Comparison of ENCODE assay signal across 20 mouse cellular contexts in the genomic region with DNA sequence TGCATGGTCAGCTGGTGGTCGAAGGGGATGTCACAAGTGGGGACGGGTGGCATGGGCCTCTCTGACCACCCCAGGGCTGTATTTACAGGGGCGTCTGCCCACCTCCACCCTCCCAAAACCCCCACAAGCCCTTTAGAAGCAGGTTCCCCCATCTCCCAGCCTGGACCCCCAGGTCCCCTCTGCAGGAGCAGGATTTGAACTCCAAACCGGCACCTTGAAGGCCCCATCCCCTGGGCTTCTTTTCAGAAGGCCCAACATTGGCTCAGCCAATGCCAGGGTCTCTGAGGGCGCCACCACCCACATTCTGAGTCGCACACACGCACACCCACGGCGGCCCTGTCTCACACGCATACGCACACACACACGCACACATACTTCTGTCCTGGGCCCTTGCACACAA. TPM values are rescaled to one million over a fixed set of nuclear protein-coding genes. Genes with fewer than 3 reads are reported as not detected.
DNase-seq lines count a peak whose midpoint lies in the region; ATAC-seq and TF ChIP-seq lines count a peak whose summit lies in the region.
"Had no signal": no experiment of that assay in that cellular context is flagged by ENCODE, and none has a peak within 500 bp of the region (broad histone marks: within the 10 kb centered on the region; RNA-seq: fewer than 3 reads in every experiment).

No protein-coding gene starts in this region.

- DNase-seq in cerebellum, adult 9-11 months: peak; percentile 35
- no peak for DNase-seq in cerebellum, postnatal 14 days
- no peak for DNase-seq in liver, adult 2 months (ENCODE audit: extremely low read depth, low read depth, low spot score)
- DNase-seq in embryo, embryonic 9.5 days (ENCODE audit: extremely low spot score): no peak
- DNase-seq: cerebellum, adult 2 months; cerebellum, postnatal 36 days; forebrain, postnatal 0 days; gastrocnemius, postnatal 14 days; kidney, adult 11 months had no signal

- H3K4me2 ChIP-seq in liver, embryonic 12.5 days: no peak overlapping the region

- H3K27me3 ChIP-seq in liver, adult 2 months (ENCODE audit: control insufficient read depth, insufficient read depth, low read length): no peaks in the 10 kb centered on the region
- peaks cover 70% of the 10 kb centered on the region for H3K27me3 ChIP-seq in liver, embryonic 12.5 days (replicated peaks)
- H3K27me3 ChIP-seq in ES-Bruce4 (ENCODE audit: control insufficient read depth, insufficient read depth, low read length, poor library complexity, severe bottlenecking): peaks cover 4% of the 10 kb centered on the region; the same call in 1 of the 2 replicates

- no peak for TF ChIP-seq POLR2A in liver, adult 2 months (IDR thresholded peaks at IDR 0.05; ENCODE audit: extremely low read depth, insufficient read depth, low read length)
- TF ChIP-seq POLR2A in ES-Bruce4 (IDR thresholded peaks at IDR 0.05; ENCODE audit: insufficient read depth, low read length): no peak

- H3K4me3 ChIP-seq in liver, adult 2 months (ENCODE audit: insufficient read depth, low read depth, low read length): peak overlapping the region; percentile 40
- no peak overlapping the region for H3K4me3 ChIP-seq in liver, embryonic 12.5 days
- peak overlapping the region; percentile 8; the same call in 1 of the 2 replicates for H3K4me3 ChIP-seq in ES-Bruce4 (ENCODE audit: low read depth, low read length)
- H3K4me3 ChIP-seq: forebrain, embryonic 13.5 days had no signal

- ATAC-seq in liver, embryonic 12.5 days: no peak
- ATAC-seq: activated CD4-positive, CD25-positive, alpha-beta regulatory T cell, adult 4 months; forebrain, embryonic 13.5 days; forebrain, postnatal 0 days; hindbrain, postnatal 0 days; Patski had no signal

- peaks cover 10% of the 10 kb centered on the region; the same call in 1 of the 2 replicates for H3K79me2 ChIP-seq in liver, adult 2 months (ENCODE audit: control insufficient read depth, insufficient read depth, low read length)

- H3K36me3 ChIP-seq in liver, adult 2 months (ENCODE audit: control insufficient read depth, insufficient read depth, low read length): no peaks in the 10 kb centered on the region
- peaks cover 7% of the 10 kb centered on the region; the same call in 1 of the 2 replicates for H3K36me3 ChIP-seq in liver, embryonic 12.5 days
- H3K36me3 ChIP-seq in ES-Bruce4 (ENCODE audit: control insufficient read depth, insufficient read depth, low read length, poor library complexity, severe bottlenecking): no peaks in the 10 kb centered on the region
- H3K36me3 ChIP-seq: embryonic facial prominence, embryonic 10.5 days had no signal

- peaks cover 7% of the 10 kb centered on the region for H3K9me3 ChIP-seq in liver, embryonic 12.5 days (replicated peaks)
- H3K9me3 ChIP-seq in ES-Bruce4 (replicated peaks; ENCODE audit: control insufficient read depth, insufficient read depth, low read length, poor library complexity, severe bottlenecking): no peaks in the 10 kb centered on the region

- TF ChIP-seq EP300 in ES-Bruce4 (IDR thresholded peaks at IDR 0.05; ENCODE audit: insufficient read depth, low read depth, low read length): no peak

- TF ChIP-seq CTCF in liver, adult 2 months (IDR thresholded peaks at IDR 0.05; ENCODE audit: low read depth, low read length): no peak
- TF ChIP-seq CTCF in ES-Bruce4 (IDR thresholded peaks at IDR 0.05; ENCODE audit: low read depth, low read length): no peak

- H3K4me1 ChIP-seq in liver, adult 2 months (ENCODE audit: control insufficient read depth, insufficient read depth, low read length): peaks cover 13% of the 10 kb centered on the region
- H3K4me1 ChIP-seq in liver, embryonic 12.5 days: peaks cover 22% of the 10 kb centered on the region
- no peaks in the 10 kb centered on the region for H3K4me1 ChIP-seq in ES-Bruce4 (ENCODE audit: control insufficient read depth, insufficient read depth, low read length)

- peak overlapping the region; percentile 45 for H3K9ac ChIP-seq in liver, adult 2 months (ENCODE audit: low read depth, low read length)
- H3K9ac ChIP-seq in liver, embryonic 12.5 days: no peak overlapping the region
- no peak overlapping the region for H3K9ac ChIP-seq in ES-Bruce4 (ENCODE audit: low read depth, poor library complexity, severe bottlenecking)
- H3K9ac ChIP-seq: forebrain, embryonic 13.5 days; forebrain, postnatal 0 days had no signal

- peak overlapping the region; percentile 50 for H3K27ac ChIP-seq in liver, adult 2 months (replicated peaks; ENCODE audit: insufficient read depth, low read depth, low read length)
- H3K27ac ChIP-seq in liver, embryonic 12.5 days: no peak overlapping the region
- H3K27ac ChIP-seq in ES-Bruce4 (ENCODE audit: insufficient read depth, low read length): no peak overlapping the region
- H3K27ac ChIP-seq: forebrain, embryonic 13.5 days; heart, embryonic 13.5 days; hindbrain, embryonic 12.5 days; hindbrain, postnatal 0 days had no signal

- 81% methylated on average over 12 of the region's 12 CpGs for WGBS in liver, adult 2 months
- 75% methylated on average over 12 of the region's 12 CpGs for WGBS in liver, embryonic 12.5 days (ENCODE audit: insufficient replicate concordance)

RNA-seq across cellular contexts. Expression of a gene that starts 1.4 kb away (rescaled TPM):
- total RNA-seq in liver, adult 2 months (2014; rRNA removed): 90.0 and 116 TPM in 2 replicates
- 543 and 600 TPM in 2 replicates for polyA plus RNA-seq in liver, adult 2 months (2012; rRNA removed)
- 0.27 and 0.48 TPM in 2 replicates for polyA plus RNA-seq in liver, embryonic 12.5 days (2016; fragmentation: Nextera tagmentation; extraction: Ambion mirVana)
- polyA plus RNA-seq in ES-Bruce4 (2011; ENCODE audit: insufficient read depth, insufficient read length, low read depth, missing spikeins): not detected in 2 replicates
- total RNA-seq: forebrain, postnatal 0 days; MEL had no signal
- polyA plus RNA-seq: forebrain, embryonic 13.5 days; heart, embryonic 13.5 days; intestine, embryonic 14.5 days had no signal

RNA-seq across cellular contexts. Expression of a gene that starts 5.8 kb away (rescaled TPM):
- 19.2 and 24.6 TPM in 2 replicates for total RNA-seq in liver, adult 2 months (2014; rRNA removed)
- 42.7 and 58.2 TPM in 2 replicates for polyA plus RNA-seq in liver, adult 2 months (2012; rRNA removed)
- polyA plus RNA-seq in liver, embryonic 12.5 days (2016; fragmentation: Nextera tagmentation; extraction: Ambion mirVana): 0.25 and 0.38 TPM in 2 replicates
- 0.90 and 1.0 TPM in 2 replicates for polyA plus RNA-seq in ES-Bruce4 (2011; ENCODE audit: insufficient read depth, insufficient read length, low read depth, missing spikeins)
- total RNA-seq: MEL had no signal
- polyA plus RNA-seq: activated CD4-positive, CD25-positive, alpha-beta regulatory T cell, adult 4 months had no signal

RNA-seq across cellular contexts. Expression of a gene that starts 13.6 kb away (rescaled TPM):
- total RNA-seq in liver, adult 2 months (2014; rRNA removed): 2.1 and 2.3 TPM in 2 replicates
- 1.8 and 2.8 TPM in 2 replicates for polyA plus RNA-seq in liver, adult 2 months (2012; rRNA removed)
- polyA plus RNA-seq in liver, embryonic 12.5 days (2016; fragmentation: Nextera tagmentation; extraction: Ambion mirVana): 0.05 and 0.06 TPM in 2 replicates
- 0.21 and 0.35 TPM in 2 replicates for polyA plus RNA-seq in ES-Bruce4 (2011; ENCODE audit: insufficient read depth, insufficient read length, low read depth, missing spikeins)

RNA-seq across cellular contexts. Expression of a gene that starts 17.0 kb away (rescaled TPM):
- total RNA-seq in liver, adult 2 months (2014; rRNA removed): 1.3 TPM in 2 replicates
- 2.7 and 3.9 TPM in 2 replicates for polyA plus RNA-seq in liver, adult 2 months (2012; rRNA removed)
- polyA plus RNA-seq in liver, embryonic 12.5 days (2016; fragmentation: Nextera tagmentation; extraction: Ambion mirVana): 1.5 and 1.7 TPM in 2 replicates
- 2.1 and 2.5 TPM in 2 replicates for polyA plus RNA-seq in ES-Bruce4 (2011; ENCODE audit: insufficient read depth, insufficient read length, low read depth, missing spikeins)
- polyA plus RNA-seq: activated CD4-positive, CD25-positive, alpha-beta regulatory T cell, adult 4 months had no signal

RNA-seq across cellular contexts. Expression of a gene that starts 39.1 kb away (rescaled TPM):
- total RNA-seq in liver, adult 2 months (2014; rRNA removed): 16.2 and 20.9 TPM in 2 replicates
- polyA plus RNA-seq in liver, adult 2 months (2012; rRNA removed): 21.8 and 25.5 TPM in 2 replicates
- polyA plus RNA-seq in liver, embryonic 12.5 days (2016; fragmentation: Nextera tagmentation; extraction: Ambion mirVana): 3.7 TPM in 2 replicates
- polyA plus RNA-seq in ES-Bruce4 (2011; ENCODE audit: insufficient read depth, insufficient read length, low read depth, missing spikeins): 1.8 and 2.5 TPM in 2 replicates

Comparison
In these comparisons a context has a peak if more than half of its experiments do, and no peak if none do; other contexts are left out.
1. RNA of a gene that starts 1.4 kb away (polyA plus RNA-seq): 543 to 600 TPM in liver, adult 2 months; 0.27 to 0.48 TPM in liver, embryonic 12.5 days and not detected in ES-Bruce4; every median in the first group is over 100 times any median in the second.
2. RNA of a gene that starts 5.8 kb away (polyA plus RNA-seq): 42.7 to 58.2 TPM in liver, adult 2 months; 0.90 to 1.0 TPM in ES-Bruce4 and 0.25 to 0.38 TPM in liver, embryonic 12.5 days; every median in the first group is over 10 times any median in the second.